Mouse (Mus musculus) hindbrain, embryonic 11.5 days (tissue): ENCODE data around the gene Mas1. TPM values are rescaled to one million over a fixed set of nuclear protein-coding genes. Genes with fewer than 3 reads are reported as not detected.
"Not testable (repeated sequence)": the region's sequence is repeated elsewhere in the genome, so short reads cannot be mapped to it uniquely, and the experiment has no call there.

Experiments used
- ATAC-seq: fragments of 200-750 bp; cut with Nextera tagmentation; 2 replicates; pipeline ENCODE4 v1.8.0; 2017; ENCODE audit warnings: mild to moderate bottlenecking, moderate TSS enrichment, moderate library complexity; ENCODE audit not compliant: low FRiP score
- DNase-seq: peaks from one replicate; pipeline ENCODE4 v3.0.0-alpha.2; 2015; ENCODE audit warnings: low spot score
- H3K27ac ChIP-seq: fragments of 300-500 bp; sonication (generic); 2 replicates; pipeline ENCODE4 v1.5.1; 2014; ENCODE audit warnings: mild to moderate bottlenecking, low read depth, low read length
- H3K27me3 ChIP-seq: fragments of 300-500 bp; sonication (generic); 2 replicates; pipeline ENCODE4 v1.6.1; 2014; ENCODE audit warnings: mild to moderate bottlenecking, low read length, moderate library complexity, mixed read lengths; ENCODE audit not compliant: control insufficient read depth, insufficient read depth
- H3K36me3 ChIP-seq: fragments of 300-500 bp; sonication (generic); 2 replicates; pipeline ENCODE4 v1.6.1; 2014; ENCODE audit warnings: mild to moderate bottlenecking, low read length, moderate library complexity, mixed read lengths; ENCODE audit not compliant: control insufficient read depth, insufficient read depth
- H3K4me1 ChIP-seq: fragments of 300-500 bp; sonication (generic); replicated peaks from 2 replicates; pipeline ENCODE4 v1.6.1; 2014; ENCODE audit warnings: low read length, mixed read lengths; ENCODE audit not compliant: control insufficient read depth, insufficient read depth
- H3K4me2 ChIP-seq: fragments of 300-500 bp; sonication (generic); replicated peaks from 2 replicates; pipeline ENCODE4 v1.6.1; 2014; ENCODE audit warnings: mild to moderate bottlenecking, low read depth, low read length
- H3K4me3 ChIP-seq: fragments of 300-500 bp; sonication (generic); 2 replicates; pipeline ENCODE4 v1.5.1; 2014; ENCODE audit warnings: low read depth, low read length
- H3K9ac ChIP-seq: fragments of 300-500 bp; sonication (generic); 2 replicates; pipeline ENCODE4 v1.6.1; 2014; ENCODE audit warnings: low read depth, low read length
- H3K9me3 ChIP-seq: fragments of 300-500 bp; sonication (generic); 2 replicates; pipeline ENCODE4 v1.6.1; 2016; ENCODE audit warnings: low read length; ENCODE audit not compliant: control insufficient read depth
- WGBS: fragments of 180-500 bp; shearing (Covaris S2); extraction: QIAGEN DNeasy Blood & Tissue Kit; methylation state at CpG from one replicate; pipeline ENCODE4 v1.1.7; 2014; 5-methylcytosine and 5-hydroxymethylcytosine counted together
- polyA plus RNA-seq: library from polyadenylated mRNA; unstranded; fragments of >200 nt; fragmentation: Nextera tagmentation; extraction: Ambion mirVana; gene quantifications from 2 replicates; pipeline ENCODE4 v1.2.1, GENCODE M21; 2014

The Mas1 gene
- polyA plus RNA-seq, 1 experiment from 2014 or later = 0.14 TPM

DNA sequence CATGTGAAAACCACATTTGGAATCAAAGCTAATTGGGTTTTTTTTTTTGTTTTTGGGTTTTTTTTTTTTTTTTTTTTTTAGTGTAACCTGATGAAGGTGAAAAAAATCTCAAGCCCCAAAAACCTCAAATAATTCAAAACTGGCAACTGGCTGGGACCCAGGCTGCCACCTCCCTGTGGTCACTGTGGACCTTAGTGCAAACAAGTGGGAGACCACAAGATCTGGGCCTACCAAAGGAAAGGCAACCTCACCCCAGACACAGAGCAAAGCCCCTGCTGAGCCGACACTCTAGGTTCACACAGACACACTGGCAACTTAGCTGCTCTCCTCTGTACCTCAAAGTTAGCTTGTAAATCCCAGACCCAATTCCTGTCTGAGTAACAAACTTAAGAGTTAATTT lies 36.4 kb upstream of the Mas1 start:
- 80% methylated on average over 1 of the region's 1 CpGs for WGBS
- H3K4me2 ChIP-seq = no peak overlapping the region
- DNase-seq (no peak), ATAC-seq (no peak)
- no peaks in the 10 kb centered on the region for H3K9me3 ChIP-seq
- no peak overlapping the region for H3K9ac ChIP-seq
- H3K4me1 ChIP-seq = peaks cover 4% of the 10 kb centered on the region; the same call in 1 of the 2 replicates
- no peaks in the 10 kb centered on the region for H3K27me3 ChIP-seq
- H3K4me3 ChIP-seq = no peak overlapping the region
- H3K36me3 ChIP-seq = no peaks in the 10 kb centered on the region
- no peak overlapping the region for H3K27ac ChIP-seq

DNA sequence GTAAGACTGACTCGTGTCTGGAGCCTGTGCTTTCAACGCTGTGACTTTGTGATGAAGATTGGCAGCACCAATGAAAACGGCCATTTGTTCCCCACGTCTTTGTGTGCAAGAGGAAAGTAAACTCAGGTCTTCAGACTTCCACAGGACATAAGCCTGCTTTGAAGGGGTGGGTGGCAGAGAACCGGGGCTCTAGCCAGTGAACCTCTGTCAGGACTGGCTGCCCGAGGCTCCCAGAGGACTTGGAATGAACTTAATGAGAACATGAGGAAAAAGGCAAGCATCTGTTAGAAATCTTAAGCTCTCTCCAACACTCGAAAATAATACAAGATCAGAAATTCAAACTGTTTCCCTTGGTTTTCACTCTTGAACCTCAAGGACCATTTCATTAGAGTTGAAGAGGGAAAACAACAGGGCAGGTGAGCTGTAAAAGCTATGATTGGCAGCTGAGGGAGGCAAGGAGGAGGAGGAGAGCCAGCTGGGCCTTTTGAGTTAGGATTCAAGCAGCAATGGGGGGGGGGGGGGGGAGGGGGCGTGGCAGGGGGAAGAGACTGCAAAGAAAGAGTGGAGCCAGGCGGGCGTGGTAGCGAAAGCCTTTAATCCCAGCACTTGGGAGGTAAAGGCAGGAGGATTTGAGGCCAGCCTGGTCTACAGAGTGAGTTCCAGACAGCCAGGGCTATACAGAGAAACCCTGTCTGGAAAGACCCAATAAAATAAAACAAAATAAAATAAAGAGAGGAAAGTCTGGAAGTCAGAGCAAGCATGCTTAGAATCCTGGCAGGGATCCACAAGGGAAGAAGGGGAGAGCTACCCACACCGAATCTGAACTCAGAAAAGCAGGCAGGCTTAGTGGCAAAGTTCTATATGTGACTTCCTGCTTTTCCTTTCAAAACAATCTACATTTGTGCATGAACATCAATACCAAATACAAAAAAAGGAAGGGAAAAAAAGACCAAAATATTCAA lies 35.7 kb upstream of the Mas1 start:
- no peak overlapping the region for H3K27ac ChIP-seq
- no peaks in the 10 kb centered on the region for H3K9me3 ChIP-seq
- no peaks in the 10 kb centered on the region for H3K27me3 ChIP-seq
- no peak overlapping the region for H3K9ac ChIP-seq
- ATAC-seq (peak; percentile 40; the same call in 1 of the 2 replicates), DNase-seq (no peak)
- H3K4me1 ChIP-seq = peaks cover 4% of the 10 kb centered on the region; the same call in 1 of the 2 replicates
- H3K4me2 ChIP-seq = no peak overlapping the region
- no peaks in the 10 kb centered on the region for H3K36me3 ChIP-seq
- H3K4me3 ChIP-seq = no peak overlapping the region
- 48% methylated on average over 11 of the region's 12 CpGs for WGBS

DNA sequence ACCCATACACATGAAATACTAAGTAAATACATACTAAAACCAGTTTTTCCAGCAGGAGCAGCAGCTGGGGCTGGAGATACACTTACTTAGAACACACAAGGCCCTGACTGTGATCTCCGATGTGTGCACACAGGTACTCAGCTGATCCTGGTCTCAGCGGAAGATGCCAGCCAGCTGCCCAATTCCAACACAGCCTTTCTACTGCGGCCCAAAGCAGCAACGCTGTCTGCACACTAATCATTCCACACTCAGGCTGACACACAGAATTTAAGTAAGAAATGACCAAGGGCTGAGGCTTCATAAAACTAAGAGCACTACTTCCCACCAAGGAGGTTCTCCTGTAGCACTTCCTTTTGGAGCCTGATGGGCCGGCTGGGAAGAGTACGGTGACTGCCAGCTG lies 34.3 kb upstream of the Mas1 start:
- no peaks in the 10 kb centered on the region for H3K36me3 ChIP-seq
- ATAC-seq = no peak
- WGBS = 97% methylated on average over 6 of the region's 6 CpGs

GRCm38 (mm10) chr17:12898607-12899006 lies 30.7 kb upstream of the Mas1 start:
- not testable (repeated sequence) for H3K4me3 ChIP-seq, H3K36me3 ChIP-seq, DNase-seq, H3K9ac ChIP-seq, H3K27ac ChIP-seq, H3K9me3 ChIP-seq, H3K27me3 ChIP-seq, H3K4me1 ChIP-seq, ATAC-seq, H3K4me2 ChIP-seq
- 32% methylated on average over 2 of the region's 2 CpGs for WGBS

More for the DNA sequence above, 34.3 kb upstream of the Mas1 start:
- H3K4me2 ChIP-seq = no peak overlapping the region
- H3K27ac ChIP-seq = no peak overlapping the region
- no peaks in the 10 kb centered on the region for H3K9me3 ChIP-seq
- DNase-seq = no peak
- H3K27me3 ChIP-seq = no peaks in the 10 kb centered on the region
- H3K4me1 ChIP-seq = peaks cover 4% of the 10 kb centered on the region; the same call in 1 of the 2 replicates
- no peak overlapping the region for H3K4me3 ChIP-seq
- no peak overlapping the region for H3K9ac ChIP-seq

DNA sequence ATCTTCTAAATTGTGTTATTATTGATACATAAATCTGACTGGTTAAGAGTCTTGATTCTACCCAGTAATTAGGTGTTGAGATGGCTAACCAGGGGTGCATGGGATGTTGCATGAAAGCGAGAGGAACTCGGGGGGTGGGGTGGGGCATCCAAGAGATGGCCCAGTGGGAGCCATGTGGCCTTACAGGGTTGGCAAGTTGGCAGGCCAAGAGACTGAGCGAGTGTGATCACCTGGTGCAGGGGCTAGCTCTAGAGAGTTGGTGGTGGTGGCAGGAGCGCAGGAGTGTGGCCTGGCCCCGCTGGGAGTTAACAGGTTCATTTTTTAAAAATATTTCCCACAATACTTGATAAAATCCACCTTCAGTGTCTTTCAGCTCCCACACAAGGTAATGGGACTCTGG lies 29.7 kb upstream of the Mas1 start:
- Histone ChIP-seq H3K4me1 (no peaks in the 10 kb centered on the region), H3K4me2 (no peak overlapping the region), H3K27ac (no peak overlapping the region), H3K9me3 (no peaks in the 10 kb centered on the region), H3K9ac (no peak overlapping the region), H3K27me3 (no peaks in the 10 kb centered on the region), H3K4me3 (no peak overlapping the region), H3K36me3 (no peaks in the 10 kb centered on the region)
- no peak for ATAC-seq
- no peak for DNase-seq
- WGBS = 76% methylated on average over 5 of the region's 5 CpGs

DNA sequence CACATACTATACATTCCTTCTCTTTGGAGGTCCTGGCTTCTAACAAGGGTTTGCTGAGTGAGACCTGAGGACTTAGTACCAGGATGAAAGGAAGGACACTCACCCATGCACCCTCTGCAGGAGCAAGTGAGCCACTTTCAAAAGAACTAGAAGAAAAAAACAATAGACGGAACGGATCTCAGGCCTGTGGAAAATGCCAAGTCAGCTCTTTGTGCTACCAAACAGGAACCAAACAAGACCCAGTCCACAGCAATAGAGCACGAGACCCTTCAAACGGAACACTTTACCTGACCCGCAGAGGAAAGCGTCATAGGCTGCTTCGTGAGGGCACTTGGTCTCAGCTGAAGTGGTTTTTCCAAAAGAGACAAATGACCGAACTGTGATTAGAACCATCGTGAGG lies 24.1 kb upstream of the Mas1 start:
- ATAC-seq (no peak), DNase-seq (no peak)
- 92% methylated on average over 9 of the region's 9 CpGs for WGBS
- no peaks in the 10 kb centered on the region for H3K27me3 ChIP-seq
- no peak overlapping the region for H3K27ac ChIP-seq
- no peaks in the 10 kb centered on the region for H3K9me3 ChIP-seq
- no peaks in the 10 kb centered on the region; the same call in 1 of the 2 replicates for H3K36me3 ChIP-seq
- H3K9ac ChIP-seq = no peak overlapping the region
- H3K4me3 ChIP-seq = no peak overlapping the region
- no peaks in the 10 kb centered on the region for H3K4me1 ChIP-seq
- H3K4me2 ChIP-seq = no peak overlapping the region

- Histone ChIP-seq H3K27me3 (no peaks in the 10 kb centered on the region), H3K9ac (no peak overlapping the region), H3K9me3 (no peaks in the 10 kb centered on the region), H3K4me2 (no peak overlapping the region), H3K4me3 (no peak overlapping the region), H3K4me1 (no peaks in the 10 kb centered on the region), H3K27ac (no peak overlapping the region), H3K36me3 (no peaks in the 10 kb centered on the region; the same call in 1 of the 2 replicates)
- DNase-seq = no peak
- 95% methylated on average over 4 of the region's 4 CpGs for WGBS
- no peak for ATAC-seq
These were observed 23.1 kb upstream of the Mas1 start for GRCm38 (mm10) chr17:12891054-12891453.

- WGBS = 85% methylated on average over 15 of the region's 15 CpGs
- ATAC-seq (no peak), DNase-seq (no peak)
- no peaks in the 10 kb centered on the region for H3K4me1 ChIP-seq
- no peak overlapping the region for H3K4me3 ChIP-seq
- no peaks in the 10 kb centered on the region for H3K27me3 ChIP-seq
- H3K9ac ChIP-seq = no peak overlapping the region
- no peak overlapping the region for H3K27ac ChIP-seq
- no peaks in the 10 kb centered on the region for H3K9me3 ChIP-seq
- H3K4me2 ChIP-seq = no peak overlapping the region
- H3K36me3 ChIP-seq = no peaks in the 10 kb centered on the region; the same call in 1 of the 2 replicates
These were observed 19.3 kb upstream of the Mas1 start for GRCm38 (mm10) chr17:12887021-12887775.
